Mouse (Mus musculus): ENCODE measurements around the gene Fam136a.

DNA sequence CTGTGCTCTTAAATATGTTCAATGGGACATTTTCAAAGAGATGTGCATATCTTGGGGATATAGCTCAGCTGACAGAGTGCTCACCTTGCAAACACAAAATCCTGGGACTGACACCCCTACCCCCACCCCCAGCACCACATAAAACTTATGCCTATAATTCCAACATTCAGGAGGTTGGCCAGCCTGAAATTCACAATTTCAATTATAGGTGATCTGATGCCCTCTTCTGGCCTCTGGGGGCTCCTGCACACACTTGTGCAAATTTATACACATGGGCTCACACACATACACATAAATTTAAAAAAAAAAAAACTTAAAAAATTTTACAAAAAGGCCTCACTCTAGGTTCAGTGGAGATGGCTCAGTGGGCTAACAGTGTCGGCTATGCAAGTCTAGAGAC is 27.7 kb downstream of the Fam136a start:
- no peak for TF ChIP-seq CTCF (IDR thresholded peaks at IDR 0.05; ENCODE audit: control insufficient read depth, insufficient read depth, insufficient read length)
- TF ChIP-seq MAX (IDR thresholded peaks at IDR 0.05) = no peak
- no peak for TF ChIP-seq CEBPB (IDR thresholded peaks at IDR 0.05; ENCODE audit: low read depth)
- TF ChIP-seq USF1 (IDR thresholded peaks at IDR 0.05; ENCODE audit: low read depth) = no peak
- TF ChIP-seq MYOD1 (IDR thresholded peaks at IDR 0.05; ENCODE audit: control insufficient read depth, insufficient read length, low read depth) = no peak
- no peak for TF ChIP-seq MYOG (IDR thresholded peaks at IDR 0.05; ENCODE audit: control insufficient read depth, extremely low read depth, insufficient read length)
- no peak for TF ChIP-seq FOSL1 (IDR thresholded peaks at IDR 0.05; ENCODE audit: insufficient read depth, low read length, poor library complexity, severe bottlenecking)
